Mouse (Mus musculus) common myeloid progenitor, adult 5-6 weeks (primary cell): ENCODE measurements around the gene Copg2. TPM values are rescaled to one million over a fixed set of nuclear protein-coding genes. Genes with fewer than 3 reads are reported as not detected.
A peak's percentile ranks its signal among the peaks of the same experiment; 100 is the strongest.

Experiments
- ATAC-seq: replicated peaks from 2 replicates; pipeline ENCODE4 v1.8.0; 2016; ENCODE audit warnings: low read depth, mild to moderate bottlenecking, moderate TSS enrichment, inconsistent platforms; ENCODE audit not compliant: poor library complexity, severe bottlenecking
- total RNA-seq: library from RNA; stranded (forward); fragments of 200-1000, 187-1606 nt; gene quantifications from 2 replicates; pipeline ENCODE4 v1.2.3, GENCODE M21; 2017

Copg2 gene
- total RNA-seq, 1 experiment from 2014 or later, result 53.4 TPM

- no peak for ATAC-seq
These were observed 193.7 kb downstream of the Copg2 start for GRCm38 (mm10) chr6:30702881-30703280.

- ATAC-seq, result peak; percentile 42; the same call in 1 of the 2 replicates
These were observed 196.4 kb downstream of the Copg2 start for GRCm38 (mm10) chr6:30700182-30700581.

- ATAC-seq, result no peak
These were observed 198.6 kb downstream of the Copg2 start for GRCm38 (mm10) chr6:30698036-30698435.

Other genes starting within 250 kb of the Copg2 start
- 9.3 and 12.0 TPM in 2 replicates for gene Cep41, start 203.0 kb downstream of the Copg2 start, total RNA-seq
- 0.14 TPM in 1 of 2 replicates, not detected in the other for gene Mest, start 173.2 kb downstream of the Copg2 start, total RNA-seq
- not detected in 2 replicates for gene Tsga13, start 18.8 kb upstream of the Copg2 start, total RNA-seq
- gene Klf14, start 62.3 kb upstream of the Copg2 start, total RNA-seq, result not detected in 2 replicates